Mouse (Mus musculus): Measurements from ENCODE around the gene Zscan4f. TPM values are rescaled to one million over a fixed set of nuclear protein-coding genes. Genes with fewer than 3 reads are reported as not detected.

Zscan4f gene
- not detected for polyA plus RNA-seq (2017; shearing (Covaris generic))

GRCm38 (mm10) chr7:11397615-11398014 lies at the start of gene Zscan4f:
TSS of gene Zscan4f (plus strand) at chr7:11397915.

Other genes with a start within 250 kb of the Zscan4f start
- gene Zscan4d, start 231.8 kb upstream of the Zscan4f start, polyA plus RNA-seq (2017; shearing (Covaris generic)) = not detected
- gene Zscan4e, start 87.2 kb upstream of the Zscan4f start, polyA plus RNA-seq (2017; shearing (Covaris generic)) = not detected
- gene Zscan4-ps2, start 116.4 kb downstream of the Zscan4f start, polyA plus RNA-seq (2017; shearing (Covaris generic)) = not detected
- 0.19 TPM for gene Zscan4-ps3, start 211.4 kb downstream of the Zscan4f start, polyA plus RNA-seq (2017; shearing (Covaris generic))